Mouse (Mus musculus) heart, embryonic 15.5 days (tissue): ENCODE data around the gene Ppm1h. TPM values are rescaled to one million over a fixed set of nuclear protein-coding genes. Genes with fewer than 3 reads are reported as not detected.

Source experiments
- ATAC-seq: fragments of 200-750 bp; cut with Nextera tagmentation; replicated peaks from 2 replicates; pipeline ENCODE4 v1.8.0; 2017; ENCODE audit warnings: low read depth, moderate TSS enrichment; ENCODE audit not compliant: insufficient number of reproducible peaks, insufficient read depth, low FRiP score
- H3K27ac ChIP-seq: fragments of 300-500 bp; sonication (generic); 2 replicates; pipeline ENCODE4 v1.5.1; 2015; ENCODE audit warnings: mild to moderate bottlenecking, inconsistent platforms
- H3K27me3 ChIP-seq: fragments of 300-500 bp; sonication (generic); 2 replicates; pipeline ENCODE4 v1.6.1; 2015; ENCODE audit warnings: inconsistent platforms
- H3K36me3 ChIP-seq: fragments of 300-500 bp; sonication (generic); 2 replicates; pipeline ENCODE4 v1.6.1; 2015; ENCODE audit warnings: mild to moderate bottlenecking, inconsistent platforms
- H3K4me1 ChIP-seq: fragments of 300-500 bp; sonication (generic); replicated peaks from 2 replicates; pipeline ENCODE4 v1.6.1; 2015; ENCODE audit warnings: inconsistent platforms
- H3K4me2 ChIP-seq: fragments of 300-500 bp; sonication (generic); 2 replicates; pipeline ENCODE4 v1.6.1; 2015; ENCODE audit warnings: inconsistent platforms, mild to moderate bottlenecking, moderate library complexity
- H3K4me3 ChIP-seq: fragments of 300-500 bp; sonication (generic); 2 replicates; pipeline ENCODE4 v1.5.1; 2015; ENCODE audit warnings: mild to moderate bottlenecking, inconsistent platforms
- H3K9ac ChIP-seq: fragments of 300-500 bp; sonication (generic); 2 replicates; pipeline ENCODE4 v1.6.1; 2015; ENCODE audit warnings: mild to moderate bottlenecking, inconsistent platforms
- H3K9me3 ChIP-seq: fragments of 300-500 bp; sonication (generic); replicated peaks from 2 replicates; pipeline ENCODE4 v1.6.1; 2016; ENCODE audit warnings: inconsistent platforms
- WGBS: fragments of 180-500 bp; shearing (Covaris S2); methylation state at CpG from one replicate; pipeline ENCODE4 v1.1.7; 2015; ENCODE audit warnings: mixed read lengths; 5-methylcytosine and 5-hydroxymethylcytosine counted together
- polyA plus RNA-seq: library from polyadenylated mRNA; unstranded; fragments of >200 nt; fragmentation: Nextera tagmentation; extraction: Ambion mirVana; gene quantifications from 2 replicates; pipeline ENCODE4 v1.2.1, GENCODE M21; 2015

The Ppm1h gene
- polyA plus RNA-seq, 1 experiment from 2014 or later: 4.2 TPM

- Histone ChIP-seq H3K36me3 (no peaks in the 10 kb centered on the region), H3K4me2 (no peak overlapping the region)
Observed at GRCm38 (mm10) chr10:122943824-122944223, 265.3 kb downstream of the Ppm1h start.

DNA sequence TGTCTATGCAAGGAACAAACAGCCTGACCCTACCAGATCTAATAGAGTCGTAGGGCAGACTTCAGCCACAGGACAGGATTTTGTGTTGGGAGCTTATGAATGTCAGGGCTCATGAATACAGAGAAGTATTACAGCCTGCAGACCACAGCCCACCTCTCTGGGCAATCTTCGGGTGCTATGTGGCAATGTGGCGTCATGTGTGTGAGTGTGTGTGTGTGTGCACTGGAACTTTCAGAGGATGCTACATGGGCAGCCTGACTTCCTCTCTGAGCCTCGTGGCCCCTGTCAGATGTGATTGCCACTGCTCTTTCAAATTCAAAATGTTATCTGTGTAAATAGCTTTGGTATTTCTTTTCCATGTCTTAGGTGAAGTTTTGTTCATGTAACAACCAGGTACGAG lies 266.3 kb downstream of the Ppm1h start:
- WGBS: 72% methylated on average over 5 of the region's 5 CpGs
- no peak overlapping the region for H3K4me2 ChIP-seq
- no peaks in the 10 kb centered on the region for H3K9me3 ChIP-seq
- H3K4me1 ChIP-seq: no peaks in the 10 kb centered on the region
- no peak overlapping the region for H3K4me3 ChIP-seq
- no peaks in the 10 kb centered on the region for H3K27me3 ChIP-seq
- H3K27ac ChIP-seq: no peak overlapping the region
- H3K9ac ChIP-seq: no peak overlapping the region
- no peak for ATAC-seq
- H3K36me3 ChIP-seq: no peaks in the 10 kb centered on the region

More at GRCm38 (mm10) chr10:122943824-122944223, 265.3 kb downstream of the Ppm1h start:
- WGBS: 51% methylated on average over 6 of the region's 6 CpGs
- no peaks in the 10 kb centered on the region for H3K27me3 ChIP-seq
- no peak for ATAC-seq
- H3K4me1 ChIP-seq: no peaks in the 10 kb centered on the region
- H3K4me3 ChIP-seq: no peak overlapping the region
- no peaks in the 10 kb centered on the region for H3K9me3 ChIP-seq
- H3K9ac ChIP-seq: no peak overlapping the region
- no peak overlapping the region for H3K27ac ChIP-seq

GRCm38 (mm10) chr10:122950966-122951365 lies 272.4 kb downstream of the Ppm1h start:
- H3K4me2 ChIP-seq: no peak overlapping the region
- H3K9me3 ChIP-seq: no peaks in the 10 kb centered on the region
- H3K27me3 ChIP-seq: no peaks in the 10 kb centered on the region
- ATAC-seq: no peak
- no peak overlapping the region for H3K9ac ChIP-seq
- no peaks in the 10 kb centered on the region for H3K36me3 ChIP-seq
- H3K4me3 ChIP-seq: no peak overlapping the region
- WGBS: 86% methylated on average over 6 of the region's 6 CpGs
- no peaks in the 10 kb centered on the region for H3K4me1 ChIP-seq
- no peak overlapping the region for H3K27ac ChIP-seq

DNA sequence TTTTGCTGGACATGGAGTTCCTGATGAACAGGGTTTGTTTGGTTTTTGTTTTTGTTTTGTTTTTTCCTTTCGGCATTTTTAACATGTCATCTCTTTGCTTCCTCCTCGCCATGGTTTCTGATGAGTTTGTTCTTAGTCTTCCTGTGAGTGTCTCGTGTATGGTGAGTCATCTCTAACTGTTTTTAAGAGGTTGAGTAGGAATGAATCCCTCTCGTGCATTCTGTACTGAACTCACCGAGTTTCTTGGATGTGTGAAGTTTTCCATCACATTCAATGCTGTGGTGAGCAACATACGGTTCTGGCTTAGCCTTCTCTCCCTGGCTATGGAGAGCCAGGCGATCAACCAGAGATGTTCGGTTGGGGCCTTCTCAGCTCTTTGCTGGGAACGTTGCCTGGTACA lies 275.0 kb downstream of the Ppm1h start:
- Histone ChIP-seq H3K9ac (no peak overlapping the region), H3K4me3 (no peak overlapping the region), H3K27me3 (no peaks in the 10 kb centered on the region), H3K9me3 (no peaks in the 10 kb centered on the region), H3K36me3 (no peaks in the 10 kb centered on the region), H3K4me2 (no peak overlapping the region), H3K4me1 (no peaks in the 10 kb centered on the region), H3K27ac (no peak overlapping the region)
- 79% methylated on average over 9 of the region's 9 CpGs for WGBS
- ATAC-seq: no peak

DNA sequence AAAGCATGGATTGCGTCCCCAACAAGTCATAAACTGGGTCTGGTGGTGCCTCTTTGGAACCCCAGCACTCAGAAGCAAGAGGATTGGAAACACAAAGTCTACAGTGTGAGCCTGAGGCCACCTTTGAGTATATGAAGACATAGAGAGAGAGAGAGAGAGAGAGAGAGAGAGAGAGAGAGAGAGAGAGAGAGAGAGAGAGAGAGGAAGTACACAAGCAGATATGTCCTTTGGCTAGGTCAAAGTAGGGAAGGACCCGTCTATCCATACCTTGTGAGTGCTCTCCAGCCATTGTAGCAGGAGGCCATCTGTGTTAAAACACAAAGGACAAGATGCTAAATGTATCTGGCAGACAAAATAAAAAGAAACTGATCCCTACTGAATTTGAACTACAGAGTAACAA lies 279.4 kb downstream of the Ppm1h start:
- Histone ChIP-seq H3K27me3 (no peaks in the 10 kb centered on the region; the same call in 1 of the 2 replicates), H3K4me2 (no peak overlapping the region), H3K4me1 (peaks cover 6% of the 10 kb centered on the region; the same call in 1 of the 2 replicates), H3K9me3 (no peaks in the 10 kb centered on the region), H3K36me3 (no peaks in the 10 kb centered on the region), H3K9ac (no peak overlapping the region), H3K4me3 (no peak overlapping the region), H3K27ac (no peak overlapping the region)
- WGBS: 88% methylated on average over 2 of the region's 2 CpGs
- ATAC-seq: no peak

DNA sequence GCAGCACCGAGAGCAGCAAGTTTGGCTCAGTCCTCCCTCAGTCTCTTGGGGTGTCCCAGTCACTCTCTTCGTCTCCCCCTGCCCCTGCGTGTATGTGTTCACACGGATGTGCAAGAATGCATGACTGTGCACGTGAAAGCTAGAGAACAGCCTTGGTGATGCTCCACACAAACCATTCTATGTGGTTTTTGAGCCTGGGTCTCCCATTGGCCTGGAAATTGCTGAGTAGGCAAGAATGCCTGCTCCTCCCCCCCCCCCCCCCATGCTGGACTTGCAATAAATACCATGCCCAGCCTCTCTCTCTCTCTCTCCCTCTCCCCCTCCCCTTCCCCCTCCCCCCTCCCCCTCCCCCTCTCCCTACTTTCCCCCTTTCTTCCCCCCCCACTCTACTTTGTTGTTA lies 280.1 kb downstream of the Ppm1h start:
- Histone ChIP-seq H3K4me1 (peaks cover 10% of the 10 kb centered on the region), H3K27ac (no peak overlapping the region), H3K27me3 (no peaks in the 10 kb centered on the region; the same call in 1 of the 2 replicates), H3K4me3 (no peak overlapping the region), H3K9me3 (no peaks in the 10 kb centered on the region), H3K9ac (no peak overlapping the region), H3K36me3 (no peaks in the 10 kb centered on the region), H3K4me2 (no peak overlapping the region)
- no peak for ATAC-seq
- 86% methylated on average over 5 of the region's 5 CpGs for WGBS

DNA sequence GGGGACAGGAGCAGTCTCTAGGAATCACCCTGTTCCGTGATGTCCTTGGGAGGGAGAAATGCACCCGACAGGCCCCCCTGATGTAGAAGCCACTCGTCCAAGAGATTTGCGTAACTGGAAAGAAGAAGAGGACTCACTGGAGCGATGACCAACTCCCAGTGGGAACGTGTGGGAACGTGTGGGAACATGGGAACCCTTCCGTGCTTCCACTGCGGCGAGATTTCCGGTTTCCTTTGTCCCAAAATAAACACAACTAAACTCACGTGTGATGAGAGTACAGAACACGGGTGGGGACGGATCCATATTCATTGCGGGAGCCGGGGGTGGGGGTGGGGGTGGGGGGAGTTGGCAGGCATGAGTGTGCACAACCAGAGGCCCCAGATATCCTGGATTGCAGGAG lies 281.7 kb downstream of the Ppm1h start:
- Histone ChIP-seq H3K27me3 (peaks cover 3% of the 10 kb centered on the region; the same call in 1 of the 2 replicates), H3K9me3 (no peaks in the 10 kb centered on the region), H3K4me3 (no peak overlapping the region), H3K4me1 (peaks cover 18% of the 10 kb centered on the region), H3K36me3 (no peaks in the 10 kb centered on the region), H3K9ac (no peak overlapping the region), H3K4me2 (no peak overlapping the region), H3K27ac (no peak overlapping the region)
- ATAC-seq: no peak
- 72% methylated on average over 16 of the region's 16 CpGs for WGBS

DNA sequence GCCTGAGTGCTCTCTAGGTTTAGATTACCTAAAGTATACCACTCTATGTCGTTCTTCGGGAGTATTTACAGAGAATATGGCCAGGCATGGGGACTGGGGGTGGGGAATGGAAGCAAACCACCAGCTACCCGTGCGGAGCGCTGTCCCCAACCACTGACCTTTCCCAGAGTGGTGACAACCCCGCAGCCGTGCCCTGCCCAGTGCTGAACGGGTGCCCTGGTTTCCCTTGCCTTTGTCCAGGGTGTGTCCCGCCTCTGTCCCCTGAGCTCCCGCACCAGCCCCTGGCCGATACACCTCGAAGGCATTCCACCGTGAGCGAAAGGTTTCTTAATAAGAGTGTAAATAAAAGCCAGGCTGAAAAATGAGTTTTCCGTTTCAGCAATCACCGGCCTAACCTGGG lies 282.2 kb downstream of the Ppm1h start:
- Histone ChIP-seq H3K9me3 (no peaks in the 10 kb centered on the region), H3K9ac (no peak overlapping the region), H3K27me3 (peaks cover 3% of the 10 kb centered on the region; the same call in 1 of the 2 replicates), H3K36me3 (no peaks in the 10 kb centered on the region), H3K4me2 (peak overlapping the region; percentile 39), H3K4me1 (peaks cover 18% of the 10 kb centered on the region), H3K4me3 (no peak overlapping the region), H3K27ac (no peak overlapping the region)
- 46% methylated on average over 16 of the region's 16 CpGs for WGBS
- ATAC-seq: no peak

DNA sequence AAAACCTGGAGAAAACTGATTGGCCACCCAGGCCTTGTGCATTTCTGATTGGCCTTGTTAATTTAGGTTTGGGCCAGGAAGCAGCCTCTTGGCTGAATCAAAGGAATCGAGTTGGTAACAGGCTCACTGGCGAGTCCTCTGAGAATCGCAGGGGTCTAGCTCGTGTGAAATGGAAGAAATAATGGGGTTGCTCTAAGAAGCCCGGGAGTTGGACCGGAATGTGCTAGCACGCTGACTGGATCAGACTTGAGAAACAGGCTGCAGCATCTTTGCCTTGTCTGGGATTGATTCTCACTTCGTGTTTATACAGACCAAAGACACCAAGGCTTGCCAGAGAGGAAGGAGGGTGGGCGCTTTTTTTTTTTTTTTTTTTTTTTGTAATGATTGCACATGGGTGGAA lies 282.9 kb downstream of the Ppm1h start:
- Histone ChIP-seq H3K4me2 (no peak overlapping the region), H3K27me3 (peaks cover 3% of the 10 kb centered on the region; the same call in 1 of the 2 replicates), H3K36me3 (no peaks in the 10 kb centered on the region), H3K4me3 (no peak overlapping the region), H3K27ac (no peak overlapping the region), H3K9ac (no peak overlapping the region), H3K9me3 (no peaks in the 10 kb centered on the region), H3K4me1 (peaks cover 18% of the 10 kb centered on the region)
- ATAC-seq: no peak
- WGBS: 67% methylated on average over 9 of the region's 9 CpGs

- Histone ChIP-seq H3K27me3 (peaks cover 3% of the 10 kb centered on the region; the same call in 1 of the 2 replicates), H3K36me3 (no peaks in the 10 kb centered on the region), H3K4me2 (no peak overlapping the region), H3K27ac (no peak overlapping the region), H3K4me3 (no peak overlapping the region), H3K4me1 (peaks cover 18% of the 10 kb centered on the region), H3K9ac (no peak overlapping the region), H3K9me3 (no peaks in the 10 kb centered on the region)
- WGBS: 67% methylated on average over 9 of the region's 9 CpGs
- ATAC-seq: no peak
Observed at GRCm38 (mm10) chr10:122962651-122963050, 284.1 kb downstream of the Ppm1h start.

DNA sequence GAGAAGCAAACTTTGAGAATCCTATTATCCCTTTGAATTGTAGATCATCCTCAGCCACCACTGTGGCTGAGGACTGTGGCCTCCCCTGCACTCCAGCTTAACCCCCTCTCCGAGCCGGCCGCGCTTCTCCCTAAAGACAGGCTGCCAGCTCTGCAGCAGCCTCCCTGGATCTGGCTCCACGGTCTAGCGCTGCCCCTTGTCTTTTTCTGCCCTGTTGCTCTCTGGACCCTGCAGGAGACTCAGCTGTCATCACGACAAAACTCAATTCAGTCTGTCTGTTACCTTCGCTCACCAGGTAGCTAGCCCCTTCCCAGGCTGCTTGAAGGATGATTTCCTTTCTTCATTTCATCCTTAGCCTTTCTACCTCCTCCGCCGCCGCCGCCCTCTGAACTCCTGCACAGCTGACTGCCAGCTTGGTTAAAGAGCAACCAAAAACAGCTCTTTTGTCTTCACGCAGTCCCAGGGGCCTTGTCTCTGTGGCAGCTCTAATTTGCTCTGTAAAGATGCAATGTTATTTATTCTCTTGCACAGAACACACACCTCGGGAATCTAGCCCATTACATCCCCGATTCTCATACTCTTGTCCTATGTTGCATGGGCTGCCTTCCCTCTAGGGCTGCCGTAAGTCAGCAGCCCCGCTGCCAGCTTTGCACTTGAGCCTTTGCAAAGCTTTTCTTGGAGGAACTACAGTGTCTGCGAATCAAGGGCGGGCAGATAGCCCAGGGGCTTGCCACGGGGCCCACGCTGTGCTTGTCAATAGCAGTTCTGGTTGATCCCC lies 285.1 kb downstream of the Ppm1h start:
- Histone ChIP-seq H3K9ac (0 out of 2 replicates have a peak overlapping the region, but pooled peaks have one; percentile 23), H3K27ac (no peak overlapping the region), H3K4me1 (peaks cover 18% of the 10 kb centered on the region), H3K27me3 (peaks cover 3% of the 10 kb centered on the region; the same call in 1 of the 2 replicates), H3K4me3 (peak overlapping the region; percentile 38), H3K4me2 (peak overlapping the region; percentile 72), H3K36me3 (no peaks in the 10 kb centered on the region), H3K9me3 (no peaks in the 10 kb centered on the region)
- no peak for ATAC-seq
- WGBS: 6% methylated on average over 21 of the region's 21 CpGs

DNA sequence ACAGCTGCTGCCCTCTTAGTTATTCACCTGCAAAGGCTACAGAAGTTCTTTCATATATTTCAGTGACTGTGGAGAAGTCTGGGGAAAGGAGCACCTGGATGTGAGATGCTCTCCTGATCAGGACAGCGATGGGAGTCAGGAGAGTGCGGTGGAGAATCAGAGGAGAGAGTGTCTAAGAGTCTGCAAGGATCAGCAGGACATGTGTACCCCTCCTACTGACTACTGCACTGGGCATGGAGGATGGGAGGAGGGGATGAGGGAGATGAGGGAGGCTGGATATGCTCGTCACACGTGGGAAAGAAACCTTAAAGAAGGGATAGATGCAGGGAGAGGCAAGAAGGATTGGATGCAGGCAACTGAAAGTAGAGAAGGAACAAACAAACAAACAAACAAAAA lies 285.7 kb downstream of the Ppm1h start:
- Histone ChIP-seq H3K27ac (no peak overlapping the region), H3K36me3 (no peaks in the 10 kb centered on the region), H3K9me3 (no peaks in the 10 kb centered on the region), H3K9ac (no peak overlapping the region), H3K4me2 (peak overlapping the region; percentile 72), H3K27me3 (peaks cover 3% of the 10 kb centered on the region; the same call in 1 of the 2 replicates), H3K4me1 (peaks cover 18% of the 10 kb centered on the region), H3K4me3 (no peak overlapping the region)
- WGBS: 49% methylated on average over 4 of the region's 4 CpGs
- no peak for ATAC-seq
